In genomic region chr3:61089931-61090330, GRCm38 (mm10) we compare ENCODE assay signal across 16 mouse cellular contexts.
"Had no signal": no experiment of that assay in that cellular context is flagged by ENCODE, and none has a peak within 500 bp of the region (broad histone marks: within the 10 kb centered on the region; RNA-seq: fewer than 3 reads in every experiment).

No protein-coding gene starts in this region.

- H3K4me1 ChIP-seq: neural tube, embryonic 13.5 days; neural tube, embryonic 15.5 days; stomach, embryonic 15.5 days had no signal

- H3K9me3 ChIP-seq: neural tube, embryonic 13.5 days; neural tube, embryonic 15.5 days; stomach, embryonic 15.5 days had no signal

- DNase-seq: retina, postnatal 1 day; right cerebral cortex, adult 18-20 months; right cerebral cortex, postnatal 14 days; right cerebral cortex, postnatal 25 days; right cerebral cortex, postnatal 4 days; spleen, adult 18-20 months; thymus, adult 18-20 months; thymus, adult 2 months; thymus, postnatal 14 days; thymus, postnatal 25 days; thymus, postnatal 36 days; thymus, postnatal 4 days had no signal

- H3K9ac ChIP-seq: neural tube, embryonic 13.5 days; neural tube, embryonic 15.5 days; stomach, embryonic 15.5 days had no signal

- H3K4me2 ChIP-seq: neural tube, embryonic 13.5 days; neural tube, embryonic 15.5 days; stomach, embryonic 15.5 days had no signal

- H3K4me3 ChIP-seq: neural tube, embryonic 13.5 days; neural tube, embryonic 15.5 days; stomach, embryonic 15.5 days had no signal

- H3K36me3 ChIP-seq: neural tube, embryonic 13.5 days; neural tube, embryonic 15.5 days; stomach, embryonic 15.5 days had no signal

- H3K27ac ChIP-seq: neural tube, embryonic 13.5 days; neural tube, embryonic 15.5 days; stomach, embryonic 15.5 days; stomach, postnatal 0 days had no signal

- H3K27me3 ChIP-seq: neural tube, embryonic 13.5 days; neural tube, embryonic 15.5 days; stomach, embryonic 15.5 days had no signal
